Mouse (Mus musculus) ES-CJ7 (cell line): ENCODE measurements around the gene Xkr8.
"Not testable (repeated sequence)": the region's sequence is repeated elsewhere in the genome, so short reads cannot be mapped to it uniquely, and the experiment has no call there.

Source experiments
- DNase-seq: peaks from one replicate; pipeline ENCODE4 v3.0.0; 2011; ENCODE audit warnings: low read depth, low spot score

The Xkr8 gene

DNA sequence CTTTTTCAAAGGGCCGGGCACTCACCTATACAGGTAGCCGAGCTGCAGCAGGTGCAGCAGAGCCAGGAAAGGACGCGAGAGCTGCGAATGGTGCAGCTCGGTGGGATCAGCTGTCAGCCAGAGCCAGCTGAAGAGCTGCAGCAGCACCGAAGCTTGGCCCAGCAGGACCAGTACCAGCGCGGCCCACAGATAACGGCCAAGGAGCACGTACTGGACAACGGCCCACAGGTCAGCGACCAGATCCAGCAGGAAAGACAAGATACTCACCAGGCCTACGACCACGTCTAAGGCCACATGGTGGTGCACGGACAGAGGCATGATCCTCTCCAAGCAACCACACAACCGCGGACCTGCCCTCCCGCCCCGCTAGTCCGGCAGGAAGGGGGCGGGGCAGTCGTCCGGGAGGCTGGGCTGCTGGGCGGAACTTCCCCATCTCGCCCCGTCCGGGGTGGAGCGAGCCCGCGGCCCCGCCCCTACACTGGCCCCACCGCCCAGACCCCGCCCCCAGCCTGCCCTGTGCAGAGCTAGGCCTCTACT, at the start of gene Xkr8:
Gene Xkr8, minus strand, starts transcription at position 399 of the 537 bp plus-strand sequence.
- peak; percentile 83 for DNase-seq

DNA sequence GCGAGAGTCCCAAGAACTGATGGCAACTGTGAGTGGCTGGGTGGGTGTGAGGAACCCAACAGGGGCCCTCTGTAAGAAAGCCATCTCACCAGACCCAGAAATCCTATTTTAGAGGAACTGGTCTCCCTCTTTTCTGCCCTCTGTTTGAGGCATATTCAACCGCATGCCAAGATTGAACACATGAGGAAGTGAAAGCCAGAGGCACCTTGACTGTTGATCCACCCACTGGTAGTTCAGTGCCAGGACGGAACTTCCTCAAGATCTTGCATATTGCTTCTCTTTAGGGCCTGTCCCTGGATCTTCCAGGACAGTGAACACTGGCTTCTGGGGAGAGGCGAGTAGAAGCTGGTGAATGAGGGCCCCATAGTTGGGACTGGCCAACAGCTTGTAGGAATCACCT, 47.9 kb upstream of the Xkr8 start:
- no peak for DNase-seq

DNA sequence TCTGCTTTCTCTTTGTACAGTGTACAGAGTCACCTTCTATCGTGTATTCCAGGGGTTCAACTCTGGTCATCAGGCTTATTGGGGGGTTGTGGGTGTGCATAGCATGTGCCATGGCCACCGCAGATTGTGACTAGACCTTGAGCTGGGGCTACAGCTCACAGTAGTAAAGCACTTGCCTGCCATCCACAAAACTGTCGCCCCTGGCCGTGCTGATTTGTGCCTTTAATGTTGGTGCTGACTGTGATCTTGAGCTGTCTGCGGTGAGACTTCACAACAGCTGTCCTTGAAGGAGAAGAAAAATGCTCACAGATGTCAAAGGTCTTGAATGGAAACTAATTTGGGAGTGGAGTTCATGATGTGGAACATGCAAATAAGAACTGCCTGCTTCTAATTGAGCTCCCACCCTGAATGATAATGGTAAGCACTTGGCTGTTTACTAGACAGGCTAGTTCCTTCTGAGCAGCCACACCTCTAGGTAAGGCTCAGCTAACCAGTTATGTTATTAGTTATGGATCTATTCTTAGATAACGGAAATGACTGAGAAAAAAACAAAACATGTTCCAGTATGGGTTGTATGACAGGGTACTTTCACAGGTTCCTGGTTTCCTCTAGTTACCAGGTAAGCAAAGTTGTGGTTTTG, 46.3 kb upstream of the Xkr8 start:
- DNase-seq: no peak

DNA sequence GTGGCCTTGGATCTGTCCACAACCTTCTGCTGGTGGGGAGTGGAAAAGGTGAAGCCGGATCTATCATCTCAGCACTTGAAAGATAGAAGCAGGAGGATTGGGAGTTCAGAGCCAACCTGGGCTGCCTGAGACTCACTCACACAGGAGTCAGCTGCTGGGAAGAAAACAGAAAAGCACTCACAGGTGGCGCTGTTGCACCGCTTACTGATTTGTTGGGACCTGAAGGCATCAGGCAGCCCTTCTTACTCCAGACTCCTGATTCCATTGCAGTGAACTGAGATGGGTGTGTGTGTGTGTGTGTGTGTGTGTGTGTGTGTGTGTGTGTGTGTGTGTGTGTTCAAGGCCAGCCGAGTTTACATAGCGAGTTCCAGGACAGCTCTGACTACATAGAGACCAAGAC, 44.4 kb upstream of the Xkr8 start:
- peak; percentile 82 for DNase-seq

DNA sequence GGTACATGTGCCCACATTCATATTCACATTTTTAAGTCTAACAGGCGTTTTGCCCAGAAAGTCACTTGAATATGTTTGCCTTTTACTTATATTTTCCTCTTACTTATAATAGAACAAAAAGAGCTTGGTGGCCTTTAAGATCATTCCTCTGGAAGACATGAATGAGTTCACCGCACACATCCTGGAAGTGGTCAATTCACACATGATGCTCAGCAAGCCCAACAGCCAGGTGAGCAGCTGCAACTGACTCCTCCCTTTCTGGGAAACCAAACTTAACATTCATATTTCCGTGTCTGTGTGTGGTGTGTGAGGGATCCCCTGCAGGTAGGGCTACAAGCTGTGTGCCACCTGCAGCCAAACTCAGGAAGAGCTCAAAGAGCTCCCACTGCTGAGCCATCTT, 42.6 kb upstream of the Xkr8 start:
- DNase-seq: no peak

DNA sequence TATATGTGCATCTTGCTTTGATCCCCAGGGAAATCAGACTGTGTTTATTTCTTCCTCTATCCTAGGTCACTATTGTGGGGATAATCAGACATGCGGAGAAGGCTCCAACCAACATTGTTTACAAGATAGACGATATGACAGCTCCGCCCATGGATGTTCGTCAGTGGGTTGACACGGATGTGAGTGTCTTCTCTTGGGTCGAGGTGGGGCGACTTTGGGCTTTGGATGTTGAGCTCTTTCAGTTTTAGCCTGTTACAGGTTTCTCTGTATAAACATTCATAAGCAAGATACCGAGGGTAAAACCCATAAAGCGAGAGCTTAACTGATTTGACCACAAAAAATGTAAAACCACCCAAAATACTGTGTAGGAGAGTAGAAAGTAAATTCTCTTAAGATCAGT, 39.4 kb upstream of the Xkr8 start:
- no peak for DNase-seq

DNA sequence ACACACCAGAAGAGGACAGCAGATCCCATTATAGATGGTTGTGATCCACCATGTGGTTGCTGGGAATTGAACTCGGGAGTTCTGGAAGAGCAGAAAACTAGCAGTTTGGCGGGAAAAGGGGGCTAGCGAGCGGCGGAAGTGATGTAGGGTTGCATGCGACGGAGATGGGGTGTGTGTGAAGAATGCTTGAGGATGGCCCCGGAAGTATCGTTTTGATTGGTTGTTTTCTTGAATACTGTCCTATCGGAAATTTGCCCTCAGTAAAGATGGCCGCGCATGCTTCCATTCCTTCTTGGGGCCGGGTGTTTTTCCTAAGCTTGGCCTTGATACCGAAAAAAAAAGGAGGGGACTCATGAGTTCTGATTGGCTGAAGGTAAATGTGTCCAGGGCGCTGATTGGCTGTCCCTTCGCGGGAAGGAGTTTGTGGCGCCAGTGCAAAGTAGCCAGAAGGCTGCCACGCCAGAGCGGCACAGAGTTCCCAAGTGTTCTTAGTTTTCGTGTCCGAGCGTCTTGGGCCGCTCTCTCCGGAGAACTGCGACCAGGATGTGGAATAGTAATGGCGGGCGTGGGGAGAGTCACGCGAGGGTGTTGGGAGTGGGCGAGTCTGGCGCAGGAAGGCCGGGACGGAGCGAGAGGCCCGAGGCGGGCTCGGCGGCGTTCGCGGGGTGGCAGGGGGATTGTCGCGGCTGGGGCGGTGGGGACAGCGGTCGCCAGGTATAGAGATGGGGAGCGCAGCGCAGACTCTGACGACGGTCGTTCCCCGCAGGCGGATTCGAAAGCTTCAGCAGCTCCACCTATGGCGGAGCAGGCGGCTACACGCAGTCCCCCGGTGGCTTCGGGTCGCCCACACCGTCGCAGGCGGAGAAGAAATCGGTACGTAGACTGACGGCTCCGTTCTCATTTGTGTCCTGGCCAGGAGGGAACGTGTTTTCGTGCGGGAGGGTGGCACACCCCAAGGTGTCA, 35.8 kb upstream of the Xkr8 start, which contains the start of gene Rpa2:
Gene Rpa2, plus strand, starts transcription at position 419 of the 963 bp plus-strand sequence.
- peak; percentile 100 for DNase-seq

DNA sequence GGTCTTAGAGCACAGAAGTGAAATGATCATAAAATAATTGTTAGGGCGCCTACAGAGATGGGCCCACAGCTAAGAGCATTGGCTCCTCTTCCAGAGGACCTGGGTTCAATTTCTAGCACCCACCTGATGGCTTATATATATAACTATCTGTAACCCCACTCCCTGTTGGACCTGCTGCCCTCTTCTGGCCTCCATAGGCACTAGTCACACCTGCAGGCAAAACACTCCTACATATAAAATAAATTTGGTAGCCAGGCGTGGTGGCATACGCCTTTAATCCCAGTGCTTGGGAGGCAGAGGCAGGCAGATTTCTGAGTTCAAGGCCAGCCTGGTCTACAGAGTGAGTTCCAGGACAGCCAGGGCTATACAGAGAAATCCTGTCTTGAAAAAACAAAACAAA, 30.8 kb upstream of the Xkr8 start:
- not testable (repeated sequence) for DNase-seq

DNA sequence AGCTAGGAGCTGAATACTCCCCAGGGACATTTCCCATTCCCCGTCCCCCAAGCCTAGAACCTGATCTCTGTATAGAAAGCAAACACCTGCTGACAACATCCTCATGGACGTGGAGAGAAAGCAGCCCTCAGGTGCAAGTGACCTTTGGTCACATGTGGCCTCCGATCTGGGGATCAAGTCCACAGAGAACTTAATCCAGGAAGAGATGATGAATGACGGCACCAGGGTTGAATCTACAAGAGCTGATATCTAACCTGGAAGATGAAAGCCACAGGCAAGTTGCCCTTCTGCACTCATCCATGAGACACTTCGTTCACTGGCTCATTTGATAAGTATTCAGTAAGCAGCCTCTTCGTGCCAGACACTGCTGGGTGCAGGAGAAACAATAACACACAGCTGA, 30.3 kb upstream of the Xkr8 start:
- no peak for DNase-seq

DNA sequence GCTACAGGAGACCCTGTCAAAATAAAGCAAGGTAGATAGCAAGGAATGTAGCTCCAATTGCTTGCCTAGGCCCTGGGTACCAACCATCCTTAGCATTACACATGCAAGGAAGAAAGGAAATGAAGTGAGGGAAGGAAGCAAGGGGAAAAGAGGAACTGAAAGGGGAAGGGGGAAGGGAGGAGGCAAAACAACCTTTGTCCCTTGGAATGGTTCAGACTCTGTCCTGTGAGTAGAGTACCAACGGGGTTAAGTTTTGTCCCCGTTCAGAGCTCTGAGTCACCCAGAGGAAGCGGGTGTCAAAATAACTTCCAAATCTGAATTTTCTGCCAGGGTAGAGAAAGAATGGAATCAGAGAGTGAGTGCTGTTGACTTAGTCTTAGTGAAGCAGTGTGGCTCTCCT, 27.9 kb upstream of the Xkr8 start:
- no peak for DNase-seq

DNA sequence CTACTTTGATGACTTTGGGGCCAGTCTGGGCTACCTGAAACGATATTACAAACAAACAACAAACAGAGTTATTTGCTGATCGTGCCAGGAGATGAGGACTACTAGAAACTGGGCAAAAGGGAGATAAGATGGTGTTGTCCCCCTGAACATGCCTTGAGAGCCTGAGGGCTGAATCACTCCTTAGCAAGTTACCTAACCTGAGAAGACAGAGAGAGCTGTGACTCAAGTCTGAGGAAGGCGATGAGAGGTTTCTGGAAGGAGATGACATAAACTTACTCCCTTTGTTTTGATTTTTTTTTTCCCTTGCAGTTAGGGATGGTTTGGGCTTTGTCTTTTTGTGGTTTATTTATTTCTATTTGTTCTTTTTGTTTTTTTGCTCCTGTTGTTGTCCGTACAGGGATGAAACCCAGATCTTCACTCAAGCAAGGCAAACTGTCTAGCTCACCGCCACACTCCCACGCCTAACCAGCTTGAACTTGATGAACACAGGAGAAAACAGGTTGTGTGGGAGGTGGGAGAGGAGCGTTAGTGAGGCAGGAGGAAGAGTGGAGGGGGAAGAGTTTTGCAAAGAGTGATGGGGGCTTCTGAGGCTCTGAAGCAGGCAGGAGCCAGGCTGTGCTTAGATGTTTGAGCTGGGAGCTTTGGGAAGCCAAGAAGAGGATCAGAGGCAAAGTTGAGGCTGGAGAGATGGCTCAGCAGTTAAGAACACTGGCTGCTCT, 25.4 kb upstream of the Xkr8 start:
- no peak for DNase-seq

DNA sequence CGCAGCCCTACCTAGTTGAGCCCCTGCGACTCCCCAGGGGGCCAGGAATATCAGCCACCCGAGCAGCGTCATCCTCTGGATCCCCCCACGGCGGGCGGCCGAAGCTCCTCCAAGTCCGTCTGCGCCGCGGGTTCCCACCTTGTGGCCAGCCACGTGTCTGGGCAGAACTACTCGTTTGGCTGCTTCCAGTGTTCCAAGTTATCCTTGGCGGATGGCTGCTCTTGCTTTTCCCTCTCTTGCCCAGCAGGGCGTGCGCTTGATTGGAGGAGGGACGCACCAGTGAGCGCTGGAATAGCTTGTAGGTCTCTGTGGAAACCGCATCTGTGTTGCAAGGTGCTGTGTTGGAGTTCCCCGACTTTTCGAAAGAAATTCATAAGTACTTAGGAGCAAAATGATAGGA, 24.6 kb upstream of the Xkr8 start, which contains the start of gene Smpdl3b:
Gene Smpdl3b, minus strand, starts transcription at position 279 of the 400 bp plus-strand sequence.
- DNase-seq: peak; percentile 82

DNA sequence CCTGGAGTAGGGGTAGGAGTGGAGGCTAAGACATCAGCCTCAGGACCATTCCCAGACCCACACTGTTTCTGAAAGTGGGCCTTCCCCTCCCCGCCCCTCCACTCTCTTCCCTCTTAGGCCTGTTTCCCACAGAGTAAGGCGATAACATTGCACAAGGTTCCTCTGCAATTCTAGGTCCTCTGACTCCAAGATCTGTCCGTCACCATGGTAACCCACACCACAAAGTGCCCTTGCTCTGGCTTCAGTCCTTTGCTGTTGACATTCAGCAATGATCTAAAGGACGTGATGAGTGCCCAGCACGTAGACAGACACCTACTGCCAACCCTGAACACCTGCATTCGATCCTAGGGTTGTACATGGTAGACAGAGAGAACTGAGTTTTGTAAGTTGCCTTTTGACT, 20.6 kb upstream of the Xkr8 start:
- DNase-seq: no peak

DNA sequence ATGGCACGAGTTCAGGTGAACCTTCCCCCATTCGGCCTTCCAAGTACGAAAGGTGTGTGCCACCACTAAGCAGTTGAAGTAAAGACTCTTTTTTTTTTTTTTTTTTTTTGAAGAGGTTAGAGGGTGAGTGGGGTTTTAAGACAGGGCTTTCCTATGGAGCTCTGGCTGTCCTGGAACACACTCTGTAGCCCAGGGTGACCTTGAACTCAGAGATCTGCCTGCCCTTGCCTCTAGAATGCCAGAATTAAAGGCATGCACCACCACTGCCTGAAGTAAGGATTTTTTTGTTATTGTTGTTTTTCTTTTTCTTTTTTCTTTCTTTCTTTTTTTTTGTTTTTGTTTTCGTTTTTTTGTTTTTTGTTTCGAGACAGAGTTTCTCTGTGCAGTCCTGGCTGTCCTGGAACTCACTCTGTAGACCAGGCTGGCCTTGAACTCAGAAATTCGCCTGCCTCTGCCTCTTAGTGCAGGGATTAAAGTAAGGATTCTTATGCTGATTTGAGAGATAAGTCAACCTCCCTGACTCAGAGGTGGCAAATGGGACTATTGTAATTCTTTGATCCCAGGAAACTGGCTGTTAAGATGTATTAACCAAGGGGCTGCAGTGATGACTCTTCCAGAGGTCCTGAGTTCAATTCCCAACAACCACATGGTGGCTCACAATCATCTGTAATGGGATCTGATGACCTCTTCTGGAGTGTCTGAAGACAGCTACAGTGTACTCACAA, 17.1 kb upstream of the Xkr8 start:
- peak; percentile 89 for DNase-seq

DNA sequence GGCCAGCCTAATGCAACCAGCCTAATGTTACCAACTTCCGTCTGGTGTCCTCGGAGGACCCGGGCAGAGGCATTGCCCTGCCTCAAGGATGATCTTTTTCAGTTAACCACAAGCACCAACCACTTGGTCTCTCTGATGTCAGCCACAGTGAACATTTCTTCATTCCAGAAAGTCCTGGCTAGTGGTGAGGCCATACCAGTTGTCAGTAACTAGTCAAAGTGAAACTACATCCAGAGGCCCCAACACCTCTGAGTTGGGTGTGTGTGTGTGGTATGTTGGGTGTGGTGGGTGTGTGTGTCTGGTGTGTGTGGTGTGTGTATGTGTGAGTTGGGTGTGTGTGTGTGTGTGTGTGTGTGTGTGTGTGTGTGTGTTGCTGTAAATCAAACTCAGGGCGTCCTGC, 16.4 kb upstream of the Xkr8 start:
- DNase-seq: no peak

DNA sequence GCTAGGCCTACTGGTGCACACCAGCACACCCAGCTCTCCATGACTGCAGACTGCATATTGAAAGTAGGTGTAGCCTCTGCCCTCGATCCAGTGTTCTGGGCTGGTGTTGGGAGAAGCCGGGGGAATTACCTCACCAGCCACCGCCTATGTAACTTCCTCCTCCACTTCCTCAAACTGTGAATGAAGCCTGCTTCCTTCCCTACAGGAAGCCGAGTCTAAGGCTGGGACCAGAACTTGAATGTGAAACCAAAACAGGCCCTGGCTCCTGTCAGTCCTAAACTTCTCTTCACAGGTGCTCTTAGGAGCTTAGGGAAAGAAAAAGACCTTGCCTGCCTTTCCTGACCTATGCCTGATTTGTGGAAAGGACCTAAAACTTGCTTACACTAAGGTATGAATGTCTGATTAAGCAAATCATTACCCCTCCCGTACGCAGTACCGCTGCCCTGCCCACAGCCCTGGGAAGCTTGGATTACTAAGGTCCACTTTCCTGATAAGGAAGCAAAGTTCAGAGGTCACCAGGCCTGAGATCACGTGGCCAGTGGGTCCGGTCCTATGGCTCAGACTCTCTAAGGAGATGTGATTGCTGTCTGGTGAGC, 15.4 kb upstream of the Xkr8 start:
- peak; percentile 53 for DNase-seq

DNA sequence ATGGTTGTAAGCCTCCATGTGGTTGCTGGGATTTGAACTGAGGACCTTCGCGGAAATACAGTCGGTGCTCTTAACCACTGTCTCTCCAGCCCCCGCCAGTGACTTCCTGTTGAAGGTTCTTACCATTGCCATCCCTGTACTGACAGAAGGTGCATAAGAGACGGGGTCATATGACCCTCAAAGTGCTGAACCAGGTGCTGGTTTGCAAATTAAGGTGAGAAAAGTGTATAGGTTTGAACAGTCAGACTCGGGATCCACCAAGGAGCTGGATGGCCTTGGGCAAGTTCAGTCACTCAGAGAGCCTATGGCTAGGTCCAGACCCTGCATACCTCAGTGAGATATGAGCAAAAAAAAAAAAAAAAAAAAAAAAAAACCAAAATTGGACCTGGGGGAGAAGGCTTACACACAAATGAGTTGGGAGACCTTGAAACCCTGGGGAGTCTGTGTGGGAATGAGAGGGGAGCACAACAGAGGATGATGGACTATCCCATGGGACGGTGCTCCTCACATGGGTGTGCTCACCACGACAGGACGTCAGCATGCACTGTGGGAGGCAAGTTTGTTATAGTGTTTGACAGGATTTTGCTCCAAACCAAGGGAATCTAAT, 14.7 kb upstream of the Xkr8 start:
- no peak for DNase-seq

DNA sequence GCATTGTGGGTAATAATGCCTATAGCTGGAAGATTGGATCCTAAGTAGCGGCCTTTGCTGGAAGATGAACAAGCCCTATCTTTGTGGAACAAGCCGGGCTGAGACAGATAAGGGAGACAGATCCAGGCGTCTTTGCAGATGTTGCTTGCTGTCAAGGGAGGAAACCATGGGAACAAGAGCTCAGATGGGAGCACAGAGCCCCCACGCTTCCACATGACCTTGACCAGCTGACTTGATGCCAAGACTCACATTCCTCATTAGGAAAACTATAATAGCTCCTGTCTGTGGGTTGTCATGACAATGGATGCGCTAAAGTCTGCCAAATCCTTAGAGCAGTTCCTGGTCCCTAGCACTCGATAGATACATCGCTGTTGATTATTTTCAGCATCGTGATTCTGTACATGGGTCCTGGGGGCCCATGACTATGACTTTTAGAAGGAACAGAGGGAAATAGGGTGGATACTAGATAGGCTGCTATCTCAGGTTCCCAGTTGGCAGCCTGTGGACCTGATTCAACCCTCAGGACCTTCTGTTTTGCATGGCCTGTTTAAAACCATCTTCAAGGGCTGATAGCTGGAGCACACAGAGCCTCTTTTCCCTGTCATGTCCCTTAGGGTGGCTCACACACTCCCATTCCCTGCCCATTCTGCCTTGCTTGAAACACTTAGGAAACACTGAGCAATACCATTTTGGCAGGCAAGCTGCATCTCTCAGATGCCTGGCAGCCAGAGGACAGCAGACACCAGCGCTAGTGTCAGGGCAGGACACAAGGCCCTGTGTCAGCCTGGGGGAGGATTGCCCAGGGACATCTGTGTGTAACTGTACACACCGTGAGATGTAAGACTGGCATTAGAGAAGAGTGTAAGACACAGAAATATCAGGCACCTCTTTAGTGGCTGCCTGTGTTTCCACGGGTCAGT, 11.9 kb upstream of the Xkr8 start:
- no peak for DNase-seq

DNA sequence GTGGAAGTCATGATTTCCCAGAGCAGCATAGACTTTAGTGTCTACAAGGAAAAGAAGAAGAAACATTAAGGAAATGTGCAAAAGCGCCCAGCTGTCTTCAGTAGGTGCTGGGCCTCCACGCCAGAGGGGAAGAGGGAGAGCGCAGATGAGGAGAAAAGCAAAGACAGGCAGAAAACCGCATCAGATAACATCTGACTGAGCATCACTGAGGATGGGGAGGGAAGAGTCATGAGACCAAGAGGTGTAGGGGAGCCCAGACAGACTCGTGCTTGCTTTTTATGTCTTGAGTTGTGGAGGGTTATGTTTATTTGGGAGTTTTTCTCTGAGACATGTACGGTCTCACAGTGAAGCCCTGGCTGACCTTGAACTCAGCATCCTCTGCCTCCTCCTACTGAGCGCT, 9.1 kb upstream of the Xkr8 start:
- no peak for DNase-seq
